Mouse (Mus musculus) lung, adult 2 months (tissue): ENCODE measurements around the gene Gskip. TPM values are rescaled to one million over a fixed set of nuclear protein-coding genes. Genes with fewer than 3 reads are reported as not detected.
A peak's percentile ranks its signal among the peaks of the same experiment; 100 is the strongest.

Source experiments
- DNase-seq: peaks from one replicate; pipeline ENCODE4 v3.0.0; 2022
- H3K4me1 ChIP-seq: fragments of 200-500 bp; 2 replicates; pipeline ENCODE4 v1.6.1; 2011; ENCODE audit warnings: low read length; ENCODE audit not compliant: control insufficient read depth, insufficient read depth
- H3K4me3 ChIP-seq: fragments of 200-500 bp; replicated peaks from 2 replicates; pipeline ENCODE3; 2011; ENCODE audit warnings: low read depth, mild to moderate bottlenecking, control low read depth, low read length; ENCODE audit errors: extremely low read depth
- CTCF ChIP-seq: fragments of 200-500 bp; IDR thresholded peaks from 2 replicates; pipeline ENCODE4 v1.5.1; 2011; ENCODE audit warnings: mild to moderate bottlenecking, low read length, control low read depth; ENCODE audit not compliant: insufficient read depth
- POLR2A ChIP-seq: fragments of 200-500 bp; IDR thresholded peaks from 2 replicates; pipeline ENCODE4 v1.6.1; 2011; ENCODE audit warnings: low read depth, mild to moderate bottlenecking, control low read depth, low read length, borderline replicate concordance; ENCODE audit errors: extremely low read depth
- WGBS: fragments of 180-500 bp; shearing (Covaris S2); methylation state at CpG from one replicate; pipeline ENCODE4 v1.1.7; 2018; 5-methylcytosine and 5-hydroxymethylcytosine counted together
- polyA plus RNA-seq: library from polyadenylated mRNA; depleted of rRNA; stranded (reverse); fragments of >200 nt; gene quantifications from 2 replicates; pipeline ENCODE4 v1.2.3, GENCODE M21; 2012

Gskip gene
- polyA plus RNA-seq, 1 experiment: 10.9 TPM

- no peak for TF ChIP-seq POLR2A
- TF ChIP-seq CTCF: no peak
- WGBS: 44% methylated on average over 14 of the region's 14 CpGs
- no peak overlapping the region for H3K4me3 ChIP-seq
- no peaks in the 10 kb centered on the region for H3K4me1 ChIP-seq
- no peak for DNase-seq
These were observed 37.0 kb downstream of the Gskip start for GRCm38 (mm10) chr12:105721452-105722132.

GRCm38 (mm10) chr12:105722657-105723056 lies 38.0 kb downstream of the Gskip start:
- no peaks in the 10 kb centered on the region for H3K4me1 ChIP-seq
- WGBS: 4% methylated on average over 5 of the region's 5 CpGs
- TF ChIP-seq POLR2A (no peak), CTCF (peak; percentile 42; the same call in 1 of the 2 replicates)
- DNase-seq: no peak
- H3K4me3 ChIP-seq: no peak overlapping the region

GRCm38 (mm10) chr12:105724616-105725015 lies 40.0 kb downstream of the Gskip start:
- Histone ChIP-seq H3K4me1 (no peaks in the 10 kb centered on the region), H3K4me3 (no peak overlapping the region)
- no peak for DNase-seq
- TF ChIP-seq CTCF (no peak), POLR2A (no peak)
- WGBS: 32% methylated on average over 1 of the region's 1 CpGs

- 76% methylated on average over 13 of the region's 13 CpGs for WGBS
- no peaks in the 10 kb centered on the region for H3K4me1 ChIP-seq
- TF ChIP-seq POLR2A (no peak), CTCF (no peak)
- no peak for DNase-seq
- no peak overlapping the region for H3K4me3 ChIP-seq
These were observed 41.1 kb downstream of the Gskip start for GRCm38 (mm10) chr12:105725736-105726135.

GRCm38 (mm10) chr12:105727268-105727667 lies 42.6 kb downstream of the Gskip start:
- WGBS: 77% methylated on average over 3 of the region's 3 CpGs
- Histone ChIP-seq H3K4me1 (no peaks in the 10 kb centered on the region), H3K4me3 (no peak overlapping the region)
- TF ChIP-seq CTCF (no peak), POLR2A (no peak)
- no peak for DNase-seq

GRCm38 (mm10) chr12:105727964-105728363 lies 43.3 kb downstream of the Gskip start:
- 30% methylated on average over 8 of the region's 8 CpGs for WGBS
- DNase-seq: no peak
- Histone ChIP-seq H3K4me1 (no peaks in the 10 kb centered on the region), H3K4me3 (no peak overlapping the region)
- TF ChIP-seq POLR2A (no peak), CTCF (no peak)

- Histone ChIP-seq H3K4me1 (no peaks in the 10 kb centered on the region), H3K4me3 (no peak overlapping the region)
- WGBS: 46% methylated on average over 6 of the region's 6 CpGs
- TF ChIP-seq POLR2A (no peak), CTCF (no peak)
- DNase-seq: no peak
These were observed 46.3 kb downstream of the Gskip start for GRCm38 (mm10) chr12:105730851-105731460.

GRCm38 (mm10) chr12:105733370-105734159 lies 48.9 kb downstream of the Gskip start:
- no peaks in the 10 kb centered on the region for H3K4me1 ChIP-seq
- DNase-seq: no peak
- WGBS: 70% methylated on average over 9 of the region's 9 CpGs
- no peak overlapping the region for H3K4me3 ChIP-seq
- TF ChIP-seq POLR2A: no peak
- no peak for TF ChIP-seq CTCF

GRCm38 (mm10) chr12:105735226-105735888 lies 50.7 kb downstream of the Gskip start:
- H3K4me3 ChIP-seq: no peak overlapping the region
- WGBS: 60% methylated on average over 7 of the region's 7 CpGs
- H3K4me1 ChIP-seq: no peaks in the 10 kb centered on the region
- TF ChIP-seq POLR2A: no peak
- no peak for TF ChIP-seq CTCF
- DNase-seq: no peak

- WGBS: 87% methylated on average over 6 of the region's 6 CpGs
- no peaks in the 10 kb centered on the region for H3K4me1 ChIP-seq
- H3K4me3 ChIP-seq: no peak overlapping the region
- no peak for DNase-seq
- TF ChIP-seq CTCF (no peak), POLR2A (no peak)
These were observed 51.2 kb downstream of the Gskip start for GRCm38 (mm10) chr12:105735889-105736251.
